Mouse (Mus musculus) mouse embryonic stem cell (cell line): ENCODE data around the gene Sowahd.
"Not testable (repeated sequence)": the region's sequence is repeated elsewhere in the genome, so short reads cannot be mapped to it uniquely, and the experiment has no call there.

Experiments
- in situ Hi-C, 2 experiments: fragments of 300-500 bp; cut with MboI; formaldehyde crosslinking; loops; 1 replicate in 1 of 2; 3 replicates in 1 of 2; pipeline ENCODE4 v1.14.3; 2019 to 2020; ENCODE audit warnings: low sequenced_read_pairs in 2 of 2, low pct_unique_long_range_greater_than_20kb in 1 of 2, mixed read lengths in 1 of 2; ENCODE audit not compliant: unreplicated experiment in 1 of 2

The Sowahd gene

DNA sequence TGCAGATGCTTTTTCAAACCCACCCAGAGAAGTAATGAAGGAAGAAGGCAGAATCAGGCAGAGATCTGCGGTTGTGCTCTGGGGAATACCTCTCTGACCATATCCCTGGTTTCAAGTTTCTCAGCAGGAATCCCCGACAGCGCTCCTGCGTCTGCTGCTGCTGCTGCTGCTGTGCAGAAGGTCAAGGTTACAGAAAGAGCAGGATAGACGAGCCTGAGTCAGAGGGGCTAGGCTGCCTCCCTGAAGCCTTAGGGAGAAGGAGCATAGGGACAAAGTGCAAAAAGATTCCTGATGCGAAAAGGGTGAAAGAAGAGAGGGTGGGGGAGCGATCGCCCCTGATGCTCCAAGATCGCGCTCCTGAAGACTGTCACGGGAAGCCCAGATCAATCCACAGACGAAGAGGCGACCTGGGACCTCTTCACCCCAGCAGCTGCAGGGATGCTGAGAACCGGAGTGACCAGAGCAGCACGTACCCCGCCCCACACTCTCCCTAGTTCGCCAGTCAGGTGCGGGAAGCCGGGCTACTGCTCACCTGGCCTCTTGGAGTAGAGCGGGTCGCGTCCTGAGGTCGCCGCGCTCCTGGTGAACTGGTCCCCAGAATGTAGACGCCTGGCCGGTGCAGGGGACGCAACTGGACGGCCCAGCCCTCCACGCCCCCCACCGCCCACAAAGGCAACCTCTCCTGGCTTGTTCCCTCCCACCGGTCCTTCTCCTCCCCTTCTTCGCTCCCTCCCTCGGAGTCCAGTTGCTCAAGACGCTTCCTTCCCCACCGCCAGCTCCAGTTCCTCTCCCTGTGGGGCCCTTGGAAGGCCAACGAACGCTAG is at the start of gene Sowahd:
Gene Sowahd (plus strand): TSS at position 780 of the 824 bp plus-strand sequence.
- in situ Hi-C loops = no loop called here

DNA sequence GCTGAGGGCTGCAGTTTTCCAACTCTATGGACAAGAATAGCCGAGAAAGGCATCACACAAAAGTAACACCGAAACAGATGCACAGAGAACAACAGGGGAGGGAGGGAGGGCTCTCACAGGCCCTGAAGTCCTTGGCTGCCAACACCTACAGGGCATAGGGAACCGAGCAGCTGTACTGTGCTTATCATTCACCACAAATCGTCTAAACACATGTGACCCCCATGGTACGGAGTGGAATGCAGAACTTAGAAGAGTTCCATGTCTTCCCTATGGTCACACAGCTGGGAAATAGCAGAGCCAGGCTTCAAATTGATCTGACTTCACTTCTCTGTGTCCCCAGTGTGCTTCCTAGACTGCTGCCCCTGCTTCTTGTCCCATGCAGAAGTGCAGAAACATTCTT is 34.8 kb upstream of the Sowahd start:
- in situ Hi-C loops = no loop called here

DNA sequence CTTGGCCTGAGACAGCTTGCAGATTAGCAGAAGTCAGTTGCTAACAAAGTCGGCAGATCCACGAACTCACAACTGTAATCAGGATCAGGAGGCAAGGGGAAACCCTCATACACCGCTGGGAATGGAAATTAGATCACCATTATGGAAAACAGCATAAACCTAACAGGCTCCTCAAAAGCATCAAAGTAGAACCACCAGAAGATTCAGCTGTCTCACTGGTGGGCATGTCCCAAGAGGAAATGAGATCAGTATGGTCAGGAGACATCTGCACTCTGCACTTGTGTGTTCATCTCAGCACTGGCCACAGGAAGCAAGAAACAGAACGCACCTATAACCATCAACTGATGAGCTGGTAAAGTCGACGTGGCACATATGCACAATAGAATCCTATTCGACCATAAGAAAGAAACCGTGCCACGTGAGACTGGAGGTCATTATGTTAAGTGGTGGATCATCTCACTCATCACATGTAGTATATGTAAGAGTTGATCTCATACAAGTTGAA is 30.4 kb upstream of the Sowahd start:
- in situ Hi-C loops = no loop called here

DNA sequence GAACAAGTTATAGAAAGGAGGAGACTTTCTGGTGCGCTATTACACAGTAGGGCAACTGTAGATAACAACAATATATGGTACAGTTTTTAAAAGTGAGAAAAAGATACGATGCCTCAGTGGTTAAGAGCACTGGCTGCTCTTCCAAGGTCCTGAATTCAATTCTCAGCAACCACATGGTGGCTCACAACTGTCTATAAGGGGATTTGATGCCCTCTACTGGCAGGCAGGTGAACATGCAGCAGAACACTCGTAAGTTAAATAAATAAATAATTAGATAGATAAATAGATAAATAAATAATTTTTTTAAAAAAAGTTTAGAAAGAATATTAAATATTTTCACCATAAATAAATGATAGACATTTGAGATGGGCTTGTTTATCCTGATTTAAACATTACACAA is 29.6 kb upstream of the Sowahd start:
- in situ Hi-C loops = no loop called here

DNA sequence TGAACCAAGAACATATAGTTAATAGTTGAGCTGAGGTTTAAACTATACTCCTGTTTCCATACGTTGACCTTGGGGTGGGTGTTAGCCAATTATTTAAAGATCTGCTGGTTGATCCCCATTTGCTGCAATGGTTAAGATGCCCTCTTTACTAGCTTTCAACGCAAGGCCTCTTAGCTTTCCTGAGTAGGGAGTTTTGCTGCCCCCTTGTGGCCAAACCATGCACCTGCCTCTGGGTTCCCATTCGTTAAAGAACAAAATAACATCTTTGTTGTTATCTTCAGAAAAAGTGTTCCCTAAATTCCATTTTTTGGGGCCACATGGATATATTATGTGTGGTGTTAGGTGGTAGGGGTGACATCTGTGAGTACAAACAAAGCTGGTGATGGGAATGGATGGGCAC is 26.0 kb upstream of the Sowahd start:
- in situ Hi-C loops = loop anchor here in 1 of 2 experiments (10.0 kb wide), 1 partner anchor 108 kb away; no protein-coding TSS in a partner anchor

DNA sequence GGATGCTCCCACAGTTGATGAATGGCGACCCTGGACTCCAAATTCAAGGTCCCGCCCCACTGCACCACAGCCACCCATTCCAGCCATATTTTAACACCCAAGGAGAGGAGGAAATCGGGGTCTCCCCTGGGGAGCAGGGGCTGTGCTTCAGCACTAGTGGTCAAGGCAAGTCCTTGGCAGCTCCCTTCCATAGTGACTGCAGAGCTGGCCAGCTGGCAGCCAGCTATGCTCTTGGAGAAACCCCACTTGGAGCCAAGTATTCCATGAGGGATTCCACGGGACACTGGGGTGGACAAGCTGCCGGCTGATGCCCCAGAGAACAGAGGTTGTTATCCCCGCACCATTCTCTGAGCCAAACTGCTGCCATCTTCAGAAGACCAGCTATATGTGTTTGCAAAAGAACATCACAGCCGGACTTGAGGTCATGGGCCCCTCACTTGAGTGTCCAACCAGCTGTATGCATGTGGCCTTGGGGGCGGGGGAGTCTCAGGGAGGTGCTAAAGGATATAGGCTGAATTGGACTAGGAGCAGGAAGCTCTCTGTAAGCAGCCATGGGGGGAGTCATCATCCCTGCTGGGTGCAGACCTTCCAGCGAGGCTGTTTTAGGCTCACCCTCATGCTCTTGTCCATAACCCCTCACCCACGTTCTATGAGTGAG is 24.9 kb upstream of the Sowahd start:
- in situ Hi-C loops = loop anchor here in 1 of 2 experiments (10.0 kb wide), 1 partner anchor 109 kb away; no protein-coding TSS in a partner anchor

DNA sequence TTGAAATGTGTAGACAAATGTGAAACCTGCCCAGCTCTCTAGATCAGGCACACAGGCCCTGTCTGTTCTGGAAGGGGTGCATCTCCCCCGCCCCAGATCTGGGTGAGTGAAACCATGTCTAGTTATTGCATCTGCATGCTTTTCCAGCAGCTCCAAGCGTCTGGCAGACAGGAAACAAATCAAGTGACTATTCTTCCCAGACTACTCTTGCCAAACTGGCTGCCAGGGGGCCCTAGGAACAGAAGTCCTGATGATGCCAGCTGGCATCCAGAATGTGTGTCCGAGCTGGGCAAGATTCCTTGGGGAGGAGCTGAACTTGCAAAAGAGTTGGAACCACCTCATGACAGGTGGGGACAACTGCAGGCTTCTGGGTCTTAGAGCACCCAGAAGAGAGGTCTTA is 20.3 kb upstream of the Sowahd start:
- in situ Hi-C loops = loop anchor here in 1 of 2 experiments (10.0 kb wide), 1 partner anchor 114 kb away; no protein-coding TSS in a partner anchor

DNA sequence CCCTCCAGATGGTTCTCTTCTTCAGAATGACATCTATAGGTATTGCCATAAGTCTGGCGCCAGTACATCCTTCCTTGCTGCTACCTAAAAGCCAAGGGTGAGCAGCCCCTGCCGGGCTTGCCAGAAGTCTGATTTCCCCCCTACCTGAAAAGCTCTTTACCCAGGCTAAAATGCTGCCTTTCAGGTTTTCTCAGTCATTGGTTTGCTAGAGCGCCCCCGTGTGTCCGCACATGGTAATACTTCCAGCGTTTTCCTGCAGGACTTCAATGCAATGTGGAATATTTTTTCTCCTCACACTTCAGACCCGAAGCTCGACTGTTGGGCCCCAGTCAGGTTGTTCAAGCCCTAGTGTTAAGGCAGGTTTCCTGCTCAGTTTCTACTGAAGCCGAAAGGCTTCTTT is 5.9 kb upstream of the Sowahd start:
- in situ Hi-C loops = no loop called here

DNA sequence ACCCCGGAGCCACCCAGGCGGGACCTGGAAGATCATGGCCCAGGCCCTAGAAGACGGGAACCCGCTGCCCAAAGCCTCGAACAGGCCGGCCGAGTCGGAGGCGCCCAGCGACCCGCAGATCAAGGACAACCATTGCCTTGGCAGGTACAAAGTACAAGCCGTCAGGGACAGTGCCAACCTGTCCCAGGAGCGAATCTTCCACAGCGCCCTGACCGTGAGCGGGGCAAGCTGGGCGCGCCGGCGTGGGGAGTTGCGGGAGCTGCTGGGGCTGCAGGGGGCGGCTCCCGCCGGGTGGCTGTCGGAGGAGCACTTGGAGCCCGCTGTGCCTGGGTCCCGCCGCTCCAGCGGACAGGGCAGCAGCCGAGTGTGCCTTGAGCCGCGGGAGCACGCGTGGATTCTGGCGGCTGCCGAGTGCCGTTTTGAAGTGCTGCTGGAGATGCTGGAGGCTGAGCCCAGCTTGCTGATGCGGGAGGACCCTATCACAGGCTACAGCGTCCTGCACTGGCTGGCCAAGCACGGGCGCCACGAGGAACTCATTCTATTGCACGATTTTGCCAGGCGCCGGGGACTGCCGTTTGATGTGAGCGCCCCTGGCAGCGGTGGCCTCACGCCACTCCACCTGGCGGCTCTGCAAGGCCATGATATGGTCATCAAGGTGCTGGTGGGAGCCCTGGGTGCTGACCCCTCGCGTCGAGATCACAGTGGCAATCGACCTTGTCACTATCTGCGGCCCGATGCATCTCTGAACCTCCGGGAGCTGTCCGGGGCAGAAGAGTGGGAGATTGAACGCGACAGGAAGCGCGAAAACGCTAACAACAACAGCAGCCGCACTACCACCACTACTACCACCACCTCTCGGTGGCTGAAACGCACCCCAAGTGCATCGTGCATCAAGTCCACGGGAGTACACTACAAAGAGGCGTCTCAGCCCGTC is 512 bp downstream of the Sowahd start:
- in situ Hi-C loops = no loop called here

DNA sequence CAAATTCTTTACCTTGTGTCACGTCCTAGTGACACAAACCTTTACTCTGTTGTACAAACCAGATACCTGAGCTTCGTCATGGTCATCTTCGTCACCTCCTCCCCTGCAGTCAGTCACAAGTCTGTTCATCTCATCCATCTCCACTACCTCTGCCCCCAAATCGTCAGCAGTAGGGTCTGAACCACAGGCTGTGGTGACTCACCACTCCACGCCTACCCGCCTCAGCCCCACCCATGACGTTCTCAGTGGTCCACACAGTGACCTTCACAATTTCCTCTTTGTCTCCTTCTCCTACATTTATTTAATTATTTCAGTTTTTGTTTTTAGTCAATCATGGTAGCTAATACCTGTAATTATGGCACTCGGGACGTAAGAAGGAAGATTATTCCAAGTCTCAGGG is 15.3 kb downstream of the Sowahd start:
- in situ Hi-C loops = no loop called here

DNA sequence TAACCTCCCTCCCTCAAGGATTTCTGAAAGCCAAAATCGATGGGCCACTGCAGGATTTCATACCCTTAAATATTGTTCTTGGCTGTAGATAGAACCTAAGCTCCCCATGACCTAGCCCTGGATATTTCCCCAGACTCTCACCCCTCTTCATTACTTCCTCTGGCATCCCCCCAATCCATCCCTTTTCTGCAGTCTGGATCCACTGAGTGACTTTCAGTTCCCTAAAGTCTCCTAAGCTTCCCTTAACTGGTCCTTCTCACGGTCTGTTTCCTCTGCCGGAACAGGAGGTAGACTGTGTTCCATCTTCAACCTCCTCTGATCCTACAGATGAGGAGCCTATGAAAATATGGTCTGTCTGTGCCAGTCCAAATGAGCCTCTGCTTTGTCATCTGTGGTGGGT is 18.7 kb downstream of the Sowahd start:
- in situ Hi-C loops = no loop called here

DNA sequence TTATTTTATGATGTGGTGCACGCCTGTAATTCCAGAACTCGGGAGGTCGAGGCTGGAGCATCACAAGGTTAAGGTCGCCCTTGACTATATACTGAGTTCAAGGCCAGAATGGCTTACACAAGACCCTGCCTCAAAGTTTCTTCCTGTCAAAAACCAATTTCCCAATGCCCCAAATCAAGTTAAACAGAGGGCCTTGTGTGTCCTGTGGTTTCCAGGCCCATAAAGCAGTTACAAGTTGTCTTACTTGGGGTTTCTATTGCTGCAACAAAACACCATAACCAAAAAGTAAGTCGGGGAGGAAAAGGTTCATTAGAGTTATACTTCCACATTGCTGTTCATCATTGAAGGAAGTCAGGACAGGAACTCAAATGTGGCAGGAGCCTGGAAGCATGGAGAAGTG is 20.1 kb downstream of the Sowahd start:
- in situ Hi-C loops = no loop called here

DNA sequence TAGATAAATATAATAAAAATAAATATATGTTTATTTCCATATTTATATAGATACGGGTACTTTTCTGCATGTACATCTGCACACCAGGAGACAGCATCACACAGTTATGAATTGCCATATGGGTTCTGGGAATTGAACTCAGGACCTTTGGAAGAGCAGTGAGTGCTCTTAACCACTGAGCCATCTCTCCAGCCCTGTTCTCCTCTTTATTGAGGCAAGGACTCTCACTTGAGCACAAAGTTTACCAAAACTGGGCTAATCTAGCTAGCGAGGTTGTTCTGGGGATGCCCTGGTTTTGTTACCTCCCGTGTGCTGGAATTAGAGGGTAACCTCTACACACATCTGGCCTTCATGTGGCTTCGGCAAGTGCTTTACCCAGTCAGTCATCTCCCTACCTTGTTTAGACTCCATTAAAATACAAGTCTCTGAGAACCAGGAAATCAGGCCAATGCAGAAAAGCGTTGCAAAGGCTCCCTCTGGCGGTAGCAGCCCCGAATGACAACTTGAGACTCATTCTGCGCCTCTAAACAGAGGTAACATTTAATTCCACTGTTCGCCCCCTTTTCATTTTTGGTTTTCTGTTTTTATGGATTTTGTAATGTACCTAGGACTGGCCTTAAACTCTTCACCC is 25.7 kb downstream of the Sowahd start:
- in situ Hi-C loops = no loop called here

DNA sequence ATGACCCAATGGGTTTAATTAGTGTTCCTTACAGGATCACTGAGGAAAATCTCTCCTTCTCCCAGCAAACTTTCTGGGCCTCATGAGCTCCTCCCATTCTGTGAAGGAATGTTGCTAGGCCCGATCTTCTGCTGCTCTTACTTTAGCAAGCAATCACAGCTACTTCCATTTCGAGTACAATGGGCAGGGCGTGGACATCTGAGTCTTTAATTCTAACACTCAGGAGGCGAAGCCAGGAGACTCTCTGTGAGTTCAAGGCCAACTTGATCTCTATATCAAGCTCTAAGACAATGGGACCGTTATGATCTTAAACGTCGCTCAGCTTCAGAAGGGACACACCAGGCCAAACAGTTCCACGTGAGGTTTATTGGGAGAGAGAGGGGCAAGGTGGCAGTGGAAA is 28.0 kb downstream of the Sowahd start:
- in situ Hi-C loops = no loop called here

DNA sequence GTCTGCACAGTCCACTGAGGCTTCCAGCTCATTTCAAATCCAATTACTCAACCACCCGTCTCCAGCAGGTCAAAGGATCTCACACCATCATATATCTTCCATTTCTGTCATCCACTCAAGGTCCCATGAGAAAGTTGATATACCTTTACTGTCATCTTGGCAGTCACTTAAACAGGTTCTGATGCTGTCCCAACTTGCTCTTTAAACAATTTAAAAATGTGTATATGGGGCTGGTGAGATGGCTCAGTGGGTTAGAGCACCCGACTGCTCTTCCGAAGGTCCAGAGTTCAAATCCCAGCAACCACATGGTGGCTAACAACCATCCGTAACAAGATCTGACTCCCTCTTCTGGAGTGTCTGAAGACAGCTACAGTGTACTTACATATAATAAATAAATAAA is 31.7 kb downstream of the Sowahd start:
- in situ Hi-C loops = not testable (repeated sequence)

DNA sequence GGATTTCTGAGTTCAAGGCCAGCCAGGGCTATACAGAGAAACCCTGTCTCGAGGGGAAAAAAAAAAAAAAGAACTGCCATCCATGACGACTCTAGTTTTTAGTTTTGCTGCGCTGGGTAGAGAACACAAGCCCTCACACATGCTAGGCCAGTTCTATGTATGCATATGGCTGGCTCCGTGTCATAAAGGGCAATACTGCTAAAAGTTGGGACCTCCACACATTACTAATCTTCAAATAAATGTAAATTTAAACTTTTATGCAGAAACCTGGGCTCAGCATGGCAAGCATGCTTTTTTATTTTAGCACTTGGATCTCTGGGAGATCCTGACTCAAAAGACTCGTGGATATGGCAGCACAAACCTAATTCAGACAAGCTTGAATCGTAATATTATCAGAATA is 32.5 kb downstream of the Sowahd start:
- in situ Hi-C loops = no loop called here

DNA sequence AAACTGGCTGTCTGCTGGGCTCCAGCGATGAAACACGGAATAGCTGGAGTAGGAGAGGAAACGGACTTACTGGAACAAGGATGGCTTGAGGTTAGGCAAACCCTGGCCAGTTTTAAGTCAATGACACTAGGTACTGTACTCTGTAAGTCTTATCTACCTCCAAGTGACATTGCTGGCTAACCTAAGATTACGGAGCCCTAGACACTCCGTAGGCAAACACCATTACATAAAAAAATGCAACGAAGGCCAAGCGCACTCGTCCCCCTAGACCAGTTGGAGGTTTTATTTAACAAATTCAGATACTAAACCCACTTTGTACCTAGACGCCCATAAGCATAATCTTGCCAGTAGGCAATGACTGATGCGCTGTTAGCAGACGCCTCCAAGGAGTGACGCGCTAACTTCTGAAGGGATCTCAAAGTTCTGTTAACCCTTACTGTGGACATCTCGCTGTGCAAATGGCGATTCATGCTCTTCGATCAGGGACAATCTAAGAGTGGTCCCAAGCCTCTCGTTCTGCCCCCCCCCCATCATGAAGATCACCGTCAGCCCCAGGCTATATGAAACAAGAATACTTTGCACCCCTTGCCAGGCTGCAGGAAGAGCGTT is 35.8 kb downstream of the Sowahd start:
- in situ Hi-C loops = no loop called here
